23 mouse cellular contexts compared by ENCODE assay signal in the genomic region with DNA sequence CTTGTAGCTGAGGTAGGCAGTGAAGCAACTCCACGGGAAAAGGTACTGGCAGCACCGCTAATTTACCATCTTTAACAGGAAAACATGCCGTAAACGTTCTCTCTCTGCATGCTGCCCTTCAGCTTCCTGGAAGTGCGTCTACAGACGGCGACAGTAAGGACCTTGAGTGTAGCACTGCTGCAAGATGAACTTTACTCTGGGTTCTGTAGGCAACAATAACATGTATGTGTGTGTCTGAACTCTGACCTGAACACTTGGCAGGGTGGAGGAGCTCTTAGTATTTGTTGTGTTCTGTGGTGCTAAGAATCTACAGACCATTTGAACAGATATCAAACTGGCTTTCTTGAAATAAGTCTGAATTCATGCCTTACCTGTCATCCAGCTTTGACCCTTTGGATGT.
"Had no signal": no experiment of that assay in that cellular context is flagged by ENCODE, and none has a peak within 500 bp of the region (broad histone marks: within the 10 kb centered on the region; RNA-seq: fewer than 3 reads in every experiment).

No protein-coding gene starts in this region.

- H3K9me3 ChIP-seq: kidney, embryonic 15.5 days; limb, embryonic 12.5 days; limb, embryonic 15.5 days; lung, embryonic 15.5 days; megakaryocyte, embryonic 14.5 days; midbrain, embryonic 10.5 days; midbrain, embryonic 13.5 days; neural tube, embryonic 13.5 days had no signal

- H3K4me2 ChIP-seq: kidney, embryonic 15.5 days; limb, embryonic 12.5 days; limb, embryonic 15.5 days; lung, embryonic 15.5 days; midbrain, embryonic 13.5 days; neural tube, embryonic 13.5 days had no signal

- H3K27ac ChIP-seq: kidney, embryonic 15.5 days; layer of hippocampus, adult 2 months; limb, embryonic 12.5 days; limb, embryonic 15.5 days; liver, embryonic 14.5 days; lung, embryonic 15.5 days; midbrain, embryonic 10.5 days; midbrain, embryonic 13.5 days; neural tube, embryonic 13.5 days had no signal

- H3K9ac ChIP-seq: kidney, embryonic 15.5 days; limb, embryonic 12.5 days; limb, embryonic 15.5 days; liver, embryonic 14.5 days; lung, embryonic 15.5 days; midbrain, embryonic 13.5 days; neural tube, embryonic 13.5 days had no signal

- H3K27me3 ChIP-seq: kidney, embryonic 15.5 days; limb, embryonic 12.5 days; limb, embryonic 15.5 days; lung, embryonic 15.5 days; megakaryocyte, embryonic 14.5 days; midbrain, embryonic 13.5 days; neural tube, embryonic 13.5 days had no signal

- ATAC-seq: midbrain, embryonic 13.5 days; midbrain, embryonic 16.5 days had no signal

- H3K4me3 ChIP-seq: kidney, embryonic 15.5 days; layer of hippocampus, adult 2 months; limb, embryonic 12.5 days; limb, embryonic 15.5 days; lung, embryonic 15.5 days; megakaryocyte, embryonic 14.5 days; midbrain, embryonic 10.5 days; midbrain, embryonic 13.5 days; myocyte; neural tube, embryonic 13.5 days had no signal

- H3K36me3 ChIP-seq: limb, embryonic 12.5 days; limb, embryonic 15.5 days; lung, embryonic 15.5 days; midbrain, embryonic 10.5 days; midbrain, embryonic 13.5 days; neural tube, embryonic 13.5 days had no signal

- DNase-seq: kidney, adult 11 months; kidney, adult 8-10 months; kidney, postnatal 10 days; kidney, postnatal 36 days; layer of hippocampus, adult 9-11 months; left cerebral cortex, postnatal 4 days; lung, adult 18-20 months; lung, postnatal 10 days; lung, postnatal 36 days; thymus, adult 2 months; thymus, postnatal 25 days had no signal

- H3K4me1 ChIP-seq: kidney, embryonic 15.5 days; limb, embryonic 12.5 days; limb, embryonic 15.5 days; lung, embryonic 15.5 days; midbrain, embryonic 10.5 days; midbrain, embryonic 13.5 days; neural tube, embryonic 13.5 days had no signal
